Mouse (Mus musculus) heart, embryonic 15.5 days (tissue): ENCODE results near the gene Rpp25. TPM values are rescaled to one million over a fixed set of nuclear protein-coding genes. Genes with fewer than 3 reads are reported as not detected.

ENCODE experiments used
- ATAC-seq: fragments of 200-750 bp; cut with Nextera tagmentation; replicated peaks from 2 replicates; pipeline ENCODE4 v1.8.0; 2017; ENCODE audit warnings: low read depth, moderate TSS enrichment; ENCODE audit not compliant: insufficient number of reproducible peaks, insufficient read depth, low FRiP score
- H3K27ac ChIP-seq: fragments of 300-500 bp; sonication (generic); 2 replicates; pipeline ENCODE4 v1.5.1; 2015; ENCODE audit warnings: mild to moderate bottlenecking, inconsistent platforms
- H3K27me3 ChIP-seq: fragments of 300-500 bp; sonication (generic); 2 replicates; pipeline ENCODE4 v1.6.1; 2015; ENCODE audit warnings: inconsistent platforms
- H3K36me3 ChIP-seq: fragments of 300-500 bp; sonication (generic); 2 replicates; pipeline ENCODE4 v1.6.1; 2015; ENCODE audit warnings: mild to moderate bottlenecking, inconsistent platforms
- H3K4me1 ChIP-seq: fragments of 300-500 bp; sonication (generic); replicated peaks from 2 replicates; pipeline ENCODE4 v1.6.1; 2015; ENCODE audit warnings: inconsistent platforms
- H3K4me2 ChIP-seq: fragments of 300-500 bp; sonication (generic); 2 replicates; pipeline ENCODE4 v1.6.1; 2015; ENCODE audit warnings: inconsistent platforms, mild to moderate bottlenecking, moderate library complexity
- H3K4me3 ChIP-seq: fragments of 300-500 bp; sonication (generic); 2 replicates; pipeline ENCODE4 v1.5.1; 2015; ENCODE audit warnings: mild to moderate bottlenecking, inconsistent platforms
- H3K9ac ChIP-seq: fragments of 300-500 bp; sonication (generic); 2 replicates; pipeline ENCODE4 v1.6.1; 2015; ENCODE audit warnings: mild to moderate bottlenecking, inconsistent platforms
- H3K9me3 ChIP-seq: fragments of 300-500 bp; sonication (generic); replicated peaks from 2 replicates; pipeline ENCODE4 v1.6.1; 2016; ENCODE audit warnings: inconsistent platforms
- WGBS: fragments of 180-500 bp; shearing (Covaris S2); methylation state at CpG from one replicate; pipeline ENCODE4 v1.1.7; 2015; ENCODE audit warnings: mixed read lengths; 5-methylcytosine and 5-hydroxymethylcytosine counted together
- polyA plus RNA-seq: library from polyadenylated mRNA; unstranded; fragments of >200 nt; fragmentation: Nextera tagmentation; extraction: Ambion mirVana; gene quantifications from 2 replicates; pipeline ENCODE4 v1.2.1, GENCODE M21; 2015

Gene Rpp25
- polyA plus RNA-seq, 1 experiment from 2014 or later: 11.5 TPM

GRCm38 (mm10) chr9:57497236-57497635 is 6.6 kb upstream of the Rpp25 start:
- H3K9ac ChIP-seq: no peak overlapping the region
- no peaks in the 10 kb centered on the region for H3K9me3 ChIP-seq
- H3K4me1 ChIP-seq: peaks cover 4% of the 10 kb centered on the region
- 62% methylated on average over 5 of the region's 5 CpGs for WGBS
- peaks cover 29% of the 10 kb centered on the region for H3K27me3 ChIP-seq
- no peak overlapping the region for H3K27ac ChIP-seq
- ATAC-seq: no peak
- no peak overlapping the region for H3K4me2 ChIP-seq
- H3K4me3 ChIP-seq: no peak overlapping the region
- no peaks in the 10 kb centered on the region for H3K36me3 ChIP-seq

GRCm38 (mm10) chr9:57498536-57498935 is 5.3 kb upstream of the Rpp25 start:
- no peaks in the 10 kb centered on the region for H3K9me3 ChIP-seq
- H3K36me3 ChIP-seq: no peaks in the 10 kb centered on the region
- no peak overlapping the region for H3K9ac ChIP-seq
- H3K4me2 ChIP-seq: no peak overlapping the region
- no peak for ATAC-seq
- 61% methylated on average over 7 of the region's 7 CpGs for WGBS
- H3K27ac ChIP-seq: no peak overlapping the region
- no peak overlapping the region for H3K4me3 ChIP-seq
- H3K27me3 ChIP-seq: peaks cover 42% of the 10 kb centered on the region
- H3K4me1 ChIP-seq: peaks cover 16% of the 10 kb centered on the region

- H3K27me3 ChIP-seq: peaks cover 57% of the 10 kb centered on the region
- H3K4me2 ChIP-seq: peak overlapping the region; percentile 26; the same call in 1 of the 2 replicates
- no peak overlapping the region for H3K9ac ChIP-seq
- no peaks in the 10 kb centered on the region for H3K9me3 ChIP-seq
- H3K4me3 ChIP-seq: no peak overlapping the region
- ATAC-seq: no peak
- H3K4me1 ChIP-seq: peaks cover 45% of the 10 kb centered on the region
- WGBS: 23% methylated on average over 13 of the region's 13 CpGs
- no peak overlapping the region for H3K27ac ChIP-seq
- no peaks in the 10 kb centered on the region for H3K36me3 ChIP-seq
Measured at GRCm38 (mm10) chr9:57501452-57501851, 2.4 kb upstream of the Rpp25 start.

- Histone ChIP-seq H3K9me3 (no peaks in the 10 kb centered on the region), H3K4me2 (peak overlapping the region; percentile 26), H3K27me3 (peaks cover 57% of the 10 kb centered on the region), H3K4me1 (peaks cover 46% of the 10 kb centered on the region), H3K4me3 (no peak overlapping the region), H3K9ac (no peak overlapping the region), H3K27ac (no peak overlapping the region), H3K36me3 (no peaks in the 10 kb centered on the region)
- 12% methylated on average over 20 of the region's 20 CpGs for WGBS
- ATAC-seq: no peak
Measured at GRCm38 (mm10) chr9:57501861-57502260, 2.0 kb upstream of the Rpp25 start.

- WGBS: 8% methylated on average over 23 of the region's 23 CpGs
- H3K4me3 ChIP-seq: peak overlapping the region; percentile 52
- no peak for ATAC-seq
- H3K27ac ChIP-seq: peak overlapping the region; percentile 16; the same call in 1 of the 2 replicates
- peak overlapping the region; percentile 14; the same call in 1 of the 2 replicates for H3K9ac ChIP-seq
- peaks cover 46% of the 10 kb centered on the region for H3K4me1 ChIP-seq
- no peaks in the 10 kb centered on the region for H3K36me3 ChIP-seq
- no peaks in the 10 kb centered on the region for H3K9me3 ChIP-seq
- H3K27me3 ChIP-seq: peaks cover 57% of the 10 kb centered on the region
- H3K4me2 ChIP-seq: peak overlapping the region; percentile 94
Measured at GRCm38 (mm10) chr9:57502911-57503621, 760 bp upstream of the Rpp25 start.

GRCm38 (mm10) chr9:57504381-57504700 is 515 bp downstream of the Rpp25 start:
- ATAC-seq: peak; percentile 51; the same call in 1 of the 2 replicates
- no peaks in the 10 kb centered on the region for H3K36me3 ChIP-seq
- peaks cover 55% of the 10 kb centered on the region for H3K27me3 ChIP-seq
- peak overlapping the region; percentile 52 for H3K4me3 ChIP-seq
- H3K4me1 ChIP-seq: peaks cover 46% of the 10 kb centered on the region
- under 1% methylated on average over 34 of the region's 34 CpGs for WGBS
- peak overlapping the region; percentile 48 for H3K9ac ChIP-seq
- no peaks in the 10 kb centered on the region for H3K9me3 ChIP-seq
- H3K4me2 ChIP-seq: peak overlapping the region; percentile 94
- no peak overlapping the region for H3K27ac ChIP-seq

- peak overlapping the region; percentile 52; the same call in 1 of the 2 replicates for H3K4me3 ChIP-seq
- ATAC-seq: no peak
- H3K9ac ChIP-seq: no peak overlapping the region
- H3K4me2 ChIP-seq: peak overlapping the region; percentile 94
- peaks cover 51% of the 10 kb centered on the region for H3K27me3 ChIP-seq
- 51% methylated on average over 10 of the region's 10 CpGs for whole genome bisulfite sequencing
- peaks cover 46% of the 10 kb centered on the region for H3K4me1 ChIP-seq
- peak overlapping the region; percentile 91 for H3K27ac ChIP-seq
- no peaks in the 10 kb centered on the region for H3K36me3 ChIP-seq
- H3K9me3 ChIP-seq: no peaks in the 10 kb centered on the region
Measured at GRCm38 (mm10) chr9:57504891-57505290, 1.1 kb downstream of the Rpp25 start.

GRCm38 (mm10) chr9:57505700-57506099 is 1.9 kb downstream of the Rpp25 start:
- peak overlapping the region; percentile 21 for H3K4me3 ChIP-seq
- peak; percentile 90 for ATAC-seq

GRCm38 (mm10) chr9:57510577-57510976 is 6.8 kb downstream of the Rpp25 start:
- H3K4me3 ChIP-seq: no peak overlapping the region
- 69% methylated on average over 2 of the region's 2 CpGs for WGBS
- no peak overlapping the region for H3K27ac ChIP-seq
- no peak overlapping the region for H3K4me2 ChIP-seq
- H3K9ac ChIP-seq: no peak overlapping the region
- H3K9me3 ChIP-seq: no peaks in the 10 kb centered on the region
- no peak for ATAC-seq
- H3K27me3 ChIP-seq: no peaks in the 10 kb centered on the region
- no peaks in the 10 kb centered on the region for H3K36me3 ChIP-seq
- peaks cover 9% of the 10 kb centered on the region for H3K4me1 ChIP-seq

More at GRCm38 (mm10) chr9:57505700-57506099, 1.9 kb downstream of the Rpp25 start:
- WGBS: 2% methylated on average over 8 of the region's 8 CpGs
- H3K36me3 ChIP-seq: no peaks in the 10 kb centered on the region
- peaks cover 43% of the 10 kb centered on the region for H3K27me3 ChIP-seq
- H3K4me1 ChIP-seq: peaks cover 46% of the 10 kb centered on the region
- H3K9ac ChIP-seq: peak overlapping the region; percentile 33; the same call in 1 of the 2 replicates
- no peaks in the 10 kb centered on the region for H3K9me3 ChIP-seq
- H3K27ac ChIP-seq: peak overlapping the region; percentile 91
- peak overlapping the region; percentile 94 for H3K4me2 ChIP-seq

GRCm38 (mm10) chr9:57517113-57517512 is 13.3 kb downstream of the Rpp25 start:
- Histone ChIP-seq H3K27ac (no peak overlapping the region), H3K36me3 (no peaks in the 10 kb centered on the region), H3K9ac (no peak overlapping the region), H3K4me2 (no peak overlapping the region), H3K4me3 (no peak overlapping the region), H3K9me3 (no peaks in the 10 kb centered on the region), H3K27me3 (no peaks in the 10 kb centered on the region), H3K4me1 (peaks cover 2% of the 10 kb centered on the region; the same call in 1 of the 2 replicates)
- ATAC-seq: no peak
- WGBS: 8% methylated on average over 3 of the region's 3 CpGs

GRCm38 (mm10) chr9:57520375-57521055 is 16.7 kb downstream of the Rpp25 start:
- peak overlapping the region; percentile 96 for H3K9ac ChIP-seq
- H3K4me2 ChIP-seq: peak overlapping the region; percentile 62
- no peaks in the 10 kb centered on the region for H3K27me3 ChIP-seq
- ATAC-seq: peak; percentile 3; the same call in 1 of the 2 replicates
- peak overlapping the region; percentile 79 for H3K4me3 ChIP-seq
- H3K27ac ChIP-seq: peak overlapping the region; percentile 98
- 27% methylated on average over 16 of the region's 16 CpGs for WGBS
- H3K4me1 ChIP-seq: peaks cover 30% of the 10 kb centered on the region
- H3K36me3 ChIP-seq: no peaks in the 10 kb centered on the region
- H3K9me3 ChIP-seq: no peaks in the 10 kb centered on the region
